Mouse (Mus musculus) layer of hippocampus, adult 8-10 months (tissue): ENCODE data around the gene Eml4. TPM values are rescaled to one million over a fixed set of nuclear protein-coding genes. Genes with fewer than 3 reads are reported as not detected.

Experiments used
- DNase-seq, 2 experiments: peaks; one replicate each; pipeline ENCODE4 v3.0.0; 2022; ENCODE audit warnings: low spot score in 2 of 2
- total RNA-seq, 4 experiments: library from RNA; stranded (reverse); gene quantifications; 2 replicates each; pipeline ENCODE4 v1.2.4; 2022

The Eml4 gene
- total RNA-seq, 4 experiments from 2014 or later, result 23.7 to 25.6 (median 24.3) TPM

DNA sequence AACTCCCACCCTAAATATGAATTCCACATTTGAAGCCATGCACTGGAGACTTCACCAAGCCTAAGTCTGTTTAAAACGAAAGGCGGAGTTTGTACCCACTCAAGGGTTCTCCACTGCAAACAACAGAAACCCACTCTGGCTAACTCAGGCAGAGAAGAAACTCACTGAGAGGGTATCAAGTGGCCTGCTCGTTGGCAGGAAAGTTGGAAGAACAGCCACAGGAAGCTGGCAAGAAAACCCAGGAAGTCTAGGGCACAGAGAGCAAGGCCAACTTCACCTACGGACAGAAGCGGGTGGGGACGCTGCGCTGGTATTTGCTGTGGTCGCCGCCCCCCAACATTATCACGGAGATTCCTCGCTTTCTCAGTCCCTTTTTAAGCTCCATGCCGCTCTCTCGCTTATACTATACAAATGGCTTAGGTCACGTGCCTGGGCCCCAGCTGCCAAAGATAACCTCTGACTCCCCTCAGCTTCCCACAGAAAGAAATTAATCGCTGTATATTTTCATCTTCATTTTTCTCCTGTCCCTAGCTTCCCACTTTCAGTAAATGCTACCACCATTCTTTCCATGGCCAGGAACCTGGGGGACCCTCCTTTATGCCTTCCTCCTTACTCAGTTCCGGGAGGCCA, 9.7 kb upstream of the Eml4 start:
- no peak for DNase-seq

DNA sequence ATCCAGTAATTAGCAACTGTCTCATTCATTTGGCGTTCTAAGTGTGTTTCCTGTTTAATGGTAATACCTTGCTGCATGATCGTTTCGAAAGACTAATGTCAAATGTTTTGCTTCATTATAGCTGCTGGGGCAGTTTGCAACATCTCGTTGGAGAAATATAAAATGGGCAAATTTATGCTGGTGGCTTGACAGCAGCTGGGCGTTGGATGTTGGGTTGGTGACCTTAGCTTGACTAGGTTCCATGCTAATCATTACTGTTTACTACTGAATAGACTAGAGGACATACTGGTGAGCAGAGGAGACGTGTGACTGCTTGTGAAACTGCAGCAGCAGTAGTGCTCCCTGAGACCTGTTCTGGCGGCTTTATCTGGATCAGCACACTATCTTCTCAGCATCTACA, 6.5 kb upstream of the Eml4 start:
- no peak for DNase-seq

DNA sequence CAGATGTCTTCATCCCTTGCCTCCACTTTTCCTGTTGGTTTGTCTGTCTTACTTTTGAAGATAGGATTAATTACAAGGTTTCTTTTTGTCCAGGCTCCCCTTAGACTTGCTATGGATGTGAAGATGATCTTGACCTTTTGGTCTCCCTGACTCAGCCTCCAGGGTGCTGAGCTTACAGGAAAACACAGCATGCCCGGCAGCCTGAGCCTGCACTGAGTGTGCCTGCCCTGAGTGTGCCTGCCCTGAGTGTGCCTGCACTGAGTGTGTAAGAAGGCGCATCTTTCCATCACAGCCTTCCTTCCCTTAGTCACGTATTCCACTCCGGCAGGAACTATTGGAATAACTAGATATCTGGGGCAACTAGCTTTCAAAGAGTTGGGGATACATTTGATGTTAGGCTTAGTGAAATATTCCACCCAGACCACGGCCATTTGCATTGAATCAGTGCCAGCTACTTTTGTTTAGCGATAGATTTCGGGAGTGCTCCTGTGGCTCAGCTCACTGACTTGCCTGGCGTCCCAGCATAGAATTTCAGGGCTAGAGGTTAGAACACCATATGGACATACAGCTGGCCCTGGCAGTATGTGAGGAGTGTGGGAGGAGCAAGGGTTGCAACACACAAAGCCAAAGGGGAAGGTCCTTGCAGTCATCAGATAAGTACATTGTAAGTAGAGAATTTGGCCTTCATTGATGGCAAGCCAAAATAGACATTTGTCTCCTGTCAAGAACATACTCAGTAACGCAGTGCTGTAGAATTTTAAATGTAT, 2.5 kb upstream of the Eml4 start:
- DNase-seq, result no peak

DNA sequence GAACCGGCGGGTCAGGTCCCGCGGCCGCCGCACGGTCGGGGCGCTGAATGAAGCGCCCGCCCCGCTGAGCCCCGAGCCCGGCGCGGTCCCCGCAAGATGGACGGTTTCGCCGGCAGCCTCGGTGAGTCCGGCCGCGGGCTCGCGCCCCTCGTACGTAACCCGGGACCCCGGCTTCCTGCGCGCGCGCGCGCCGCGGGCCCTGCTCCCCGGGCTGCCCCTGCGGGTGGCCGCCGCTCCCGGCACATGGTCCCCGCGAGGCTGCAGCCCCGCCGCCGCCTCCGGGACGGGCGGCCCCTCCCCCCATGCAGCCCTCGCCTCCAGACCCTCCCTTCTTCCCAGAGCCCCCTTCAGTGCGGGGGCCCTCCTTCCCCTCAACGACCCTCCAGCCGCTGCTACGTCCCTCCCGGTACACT, 394 bp downstream of the Eml4 start:
- no peak for DNase-seq

DNA sequence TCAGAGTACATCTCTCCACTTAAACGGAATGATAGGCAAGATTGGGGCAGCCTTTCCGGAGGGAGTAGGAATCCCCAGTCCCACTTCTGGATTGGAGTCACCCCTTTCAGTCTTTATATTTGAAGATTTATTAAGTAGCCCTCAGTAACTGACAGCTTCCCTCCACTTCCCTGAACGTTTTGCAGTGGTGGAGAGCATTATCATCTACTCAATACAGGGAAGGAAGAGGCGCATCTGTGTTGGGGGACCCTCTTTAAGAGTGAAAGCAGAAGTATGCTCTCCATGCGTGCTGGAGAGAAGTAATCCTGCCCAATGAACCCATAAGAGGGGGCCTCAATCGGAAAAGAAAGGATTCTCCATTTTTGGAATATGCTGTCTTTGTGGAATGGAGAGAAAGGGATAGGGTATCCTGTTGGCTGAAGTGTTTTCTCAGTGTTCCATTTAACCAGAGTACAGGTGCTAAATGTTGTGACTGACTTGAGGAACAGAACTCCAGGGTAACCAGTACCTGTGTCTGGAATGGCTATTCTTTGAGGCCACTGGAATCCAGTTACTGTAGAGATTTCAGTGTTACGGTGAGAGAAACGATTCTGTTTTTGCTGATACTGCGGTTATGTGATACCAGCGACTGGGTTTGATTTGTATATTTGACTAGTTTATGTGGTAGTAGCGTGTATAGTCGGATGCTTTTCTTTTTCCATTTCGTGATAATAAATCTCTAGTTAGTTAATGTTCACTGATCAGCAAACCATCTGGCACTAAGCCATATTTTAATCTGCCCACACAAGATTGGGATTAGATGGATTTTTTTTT, 1.1 kb downstream of the Eml4 start:
- no peak for DNase-seq

DNA sequence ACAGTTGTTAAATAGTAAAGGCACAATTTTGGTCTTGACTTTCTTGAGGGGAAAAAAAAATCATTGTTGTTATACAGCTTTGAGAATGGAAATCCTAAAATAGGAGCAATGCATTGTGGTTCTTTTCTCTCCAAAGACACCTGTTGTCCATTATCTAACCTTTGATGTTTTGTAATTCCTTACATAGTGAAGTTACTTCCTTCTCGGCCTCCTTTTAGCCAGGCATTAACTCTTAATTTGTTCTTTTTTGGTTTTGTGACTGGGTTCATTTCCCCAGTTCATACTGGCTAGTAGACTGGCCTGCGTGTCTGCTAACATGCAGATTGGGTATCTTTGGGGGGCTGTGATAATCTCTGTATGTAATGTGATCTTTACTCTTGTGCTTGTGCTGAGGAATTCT, 1.7 kb downstream of the Eml4 start:
- DNase-seq, result no peak

DNA sequence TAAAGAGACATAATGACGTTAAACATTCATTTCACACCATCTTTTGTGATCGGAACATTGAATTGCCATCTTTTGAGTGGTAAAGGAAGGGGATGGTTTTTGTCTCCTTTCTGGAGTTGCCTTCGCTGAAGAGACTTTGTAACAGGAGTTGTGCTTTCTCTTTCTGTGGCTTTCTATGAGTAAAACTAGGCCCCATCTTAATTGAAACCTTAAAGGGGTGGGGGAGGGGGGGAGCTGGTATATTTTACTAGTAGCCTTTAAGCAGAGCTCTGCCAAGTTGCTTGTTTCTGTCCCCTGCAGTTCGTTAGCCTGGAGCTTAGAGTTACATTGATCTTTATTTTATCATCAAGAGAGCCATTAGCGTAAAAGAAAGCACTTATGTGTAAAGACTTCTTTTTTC, 2.3 kb downstream of the Eml4 start:
- DNase-seq, result no peak

DNA sequence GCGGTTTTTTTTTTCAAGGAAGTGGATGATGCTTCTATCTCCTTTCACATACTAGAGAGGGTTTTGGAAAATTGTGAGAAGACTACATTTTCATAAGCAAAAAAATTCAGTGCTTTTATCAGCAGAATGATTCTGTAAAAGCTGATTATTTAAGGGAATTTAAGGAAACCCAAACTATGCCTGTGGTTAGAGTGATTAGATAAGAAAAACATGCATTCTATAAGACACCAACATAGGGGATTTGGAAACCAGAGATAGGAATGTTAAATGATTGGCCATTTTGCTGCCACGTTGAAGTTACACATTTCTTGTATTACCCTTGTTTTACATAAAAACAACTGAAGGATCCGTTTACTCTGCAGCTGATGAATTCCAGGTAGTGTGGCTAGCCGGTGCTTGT, 2.7 kb downstream of the Eml4 start:
- no peak for DNase-seq

DNA sequence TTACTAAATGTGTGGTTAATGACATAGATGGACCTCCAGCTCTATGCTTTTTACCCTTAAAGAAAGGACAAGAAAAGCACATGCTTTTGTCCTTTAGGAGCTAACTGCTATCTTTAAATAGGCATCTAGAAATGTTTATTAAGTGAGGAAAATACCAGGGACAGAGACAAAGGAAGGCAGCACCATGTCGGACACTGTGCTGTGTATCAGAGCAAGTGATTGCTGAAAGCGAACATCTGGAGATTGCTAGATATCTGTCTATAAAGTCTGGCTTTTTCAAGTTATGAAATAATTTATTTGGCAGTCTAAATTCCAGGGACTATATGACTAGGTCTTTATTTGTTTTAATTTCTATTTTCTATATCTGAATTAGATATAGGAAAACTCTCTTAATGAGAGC, 4.8 kb downstream of the Eml4 start:
- DNase-seq, result no peak

DNA sequence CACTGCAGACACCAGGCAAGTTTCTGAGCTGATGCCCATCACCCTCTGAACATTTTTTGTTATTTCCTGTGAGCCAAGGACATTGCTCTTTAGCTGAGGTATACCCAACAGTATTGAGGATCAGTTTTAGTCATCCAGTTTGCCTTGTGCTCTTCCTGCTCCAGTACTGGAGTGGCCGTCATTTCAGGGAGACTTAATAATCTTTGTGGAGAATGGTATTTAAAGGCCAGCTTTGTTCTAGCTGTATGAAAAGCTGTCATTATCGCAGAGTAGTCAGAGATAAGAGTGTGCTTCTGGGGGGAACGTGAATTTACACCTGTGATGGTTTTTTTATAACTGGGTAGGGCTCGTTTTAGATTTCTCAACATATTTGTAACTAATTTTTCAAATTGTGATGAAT, 9.2 kb downstream of the Eml4 start:
- DNase-seq, result no peak

DNA sequence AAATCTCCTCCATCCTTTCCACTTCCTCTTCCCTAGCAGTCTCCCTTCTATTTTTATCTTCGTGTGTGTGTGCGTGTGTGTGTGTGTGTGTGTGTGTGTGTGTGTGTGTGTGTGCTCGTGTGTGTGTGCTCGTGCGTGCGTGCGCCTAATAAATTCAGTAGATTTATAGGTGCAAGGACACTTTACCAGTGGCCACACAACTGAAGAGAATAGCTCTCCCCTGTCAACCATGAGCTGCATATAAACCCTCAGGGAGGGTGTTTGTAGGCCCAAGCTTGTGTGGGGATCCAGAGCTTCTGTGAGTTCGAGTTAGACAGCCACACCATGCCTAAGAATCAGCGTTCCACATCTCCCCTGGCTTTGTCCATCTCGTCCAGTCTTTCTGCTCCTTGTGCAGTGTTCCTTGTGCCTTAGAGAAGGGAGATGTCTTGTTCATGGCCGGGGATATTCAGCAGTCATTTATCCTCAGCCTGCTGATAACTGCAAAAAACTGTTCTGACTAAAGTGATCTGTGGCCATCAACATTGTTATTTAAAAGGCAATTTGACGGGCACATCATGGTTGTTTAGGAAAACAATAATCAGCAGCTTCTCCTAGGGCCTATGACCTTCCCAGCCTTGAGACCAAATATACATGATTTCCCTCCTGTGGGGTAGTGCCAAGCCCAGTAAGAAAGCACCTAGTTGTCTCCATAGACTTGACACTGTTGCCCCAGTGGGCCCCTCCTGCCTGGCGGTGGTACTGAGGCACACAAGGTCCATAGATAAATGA, 10.2 kb downstream of the Eml4 start:
- DNase-seq, result no peak

DNA sequence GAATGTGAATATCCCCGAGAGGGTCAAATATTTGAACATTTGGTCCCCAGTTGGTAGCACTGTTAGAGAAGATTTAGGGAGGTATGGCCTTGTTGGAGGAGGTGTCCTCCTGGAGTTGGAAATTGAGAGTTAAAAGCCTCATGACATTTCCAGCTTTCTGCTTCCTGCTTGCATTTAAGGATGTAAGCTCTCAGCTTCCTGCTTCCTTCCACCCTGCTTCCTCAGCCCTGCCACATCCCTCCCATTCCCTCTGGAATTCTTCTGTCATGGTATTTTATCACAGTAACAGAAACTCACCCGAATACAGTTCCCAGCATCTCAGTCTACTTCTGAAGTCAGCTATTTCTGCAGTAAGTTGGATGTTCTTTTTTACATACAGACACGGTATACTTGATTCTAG, 12.3 kb downstream of the Eml4 start:
- DNase-seq, result no peak

DNA sequence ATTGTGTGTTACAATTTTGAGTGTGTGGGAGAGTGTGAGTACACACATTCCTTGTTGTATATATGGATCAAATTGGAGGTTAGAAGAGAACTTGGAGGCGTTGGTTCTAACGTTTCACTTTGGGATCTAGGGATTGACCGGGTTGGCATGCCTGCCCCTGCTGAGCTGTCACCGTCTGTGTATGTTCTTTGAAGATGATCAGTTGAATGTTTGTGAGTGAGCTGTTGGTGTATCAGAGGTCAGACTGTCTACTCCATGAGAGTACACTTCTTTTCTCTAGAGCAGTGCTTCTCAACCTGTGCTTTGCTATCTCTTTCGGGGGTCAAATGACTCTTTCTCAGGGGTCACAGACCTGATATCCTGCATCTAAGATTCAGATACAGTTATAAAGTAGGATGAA, 13.6 kb downstream of the Eml4 start:
- no peak for DNase-seq

DNA sequence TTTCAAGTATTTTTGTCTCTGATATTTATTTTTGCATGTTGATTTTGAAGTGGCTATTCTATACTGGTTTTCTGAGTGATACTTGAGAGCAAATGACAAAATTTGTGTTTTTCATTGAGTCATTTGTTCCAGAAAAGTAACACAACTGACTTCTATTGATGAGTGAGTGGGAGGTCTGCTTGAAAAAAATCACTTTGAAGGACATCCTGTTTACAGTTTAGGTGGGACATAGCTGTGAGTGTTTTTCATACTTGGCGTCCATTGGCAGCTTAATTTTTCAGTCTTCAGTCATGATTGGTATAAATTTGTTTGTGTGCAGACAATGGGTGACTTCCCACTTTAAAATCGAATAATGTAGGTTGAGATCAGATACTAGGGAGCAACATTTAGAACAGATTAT, 14.4 kb downstream of the Eml4 start:
- DNase-seq, result no peak

DNA sequence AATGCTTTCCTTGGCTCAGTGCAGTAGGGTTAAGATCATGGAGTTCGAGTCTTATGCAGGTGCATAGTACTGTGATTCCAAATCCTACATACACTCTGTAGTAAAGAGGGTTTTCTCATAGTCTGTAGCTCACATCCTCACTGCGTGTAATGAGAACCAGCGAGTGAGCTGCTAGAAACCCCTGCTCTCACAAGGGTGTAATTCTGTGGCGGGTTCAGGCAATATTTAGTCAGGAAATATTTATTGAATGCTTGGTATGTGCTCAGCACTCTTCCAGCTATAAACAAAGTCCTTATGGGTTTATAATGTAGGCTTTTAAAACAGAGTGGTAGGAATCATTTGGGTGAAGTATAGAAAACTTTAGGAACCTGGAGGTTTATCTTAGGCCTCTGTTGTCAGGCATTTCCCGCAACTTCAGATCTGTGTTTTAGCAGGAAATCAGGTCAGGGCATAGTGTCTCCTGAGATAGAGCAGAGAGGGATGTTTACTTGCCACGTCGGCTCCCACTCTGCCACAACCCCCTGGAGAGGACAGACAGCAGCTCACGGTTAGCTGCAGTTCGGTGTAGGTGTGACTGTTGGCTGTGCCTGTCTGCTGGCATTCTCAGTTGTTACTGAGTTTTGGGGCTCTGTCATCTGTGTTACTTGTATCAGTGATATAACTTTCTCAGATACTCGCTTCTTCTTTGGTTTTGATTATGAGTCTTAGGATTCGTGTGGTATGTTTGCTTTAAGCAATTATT, 15.1 kb downstream of the Eml4 start:
- DNase-seq, result no peak

DNA sequence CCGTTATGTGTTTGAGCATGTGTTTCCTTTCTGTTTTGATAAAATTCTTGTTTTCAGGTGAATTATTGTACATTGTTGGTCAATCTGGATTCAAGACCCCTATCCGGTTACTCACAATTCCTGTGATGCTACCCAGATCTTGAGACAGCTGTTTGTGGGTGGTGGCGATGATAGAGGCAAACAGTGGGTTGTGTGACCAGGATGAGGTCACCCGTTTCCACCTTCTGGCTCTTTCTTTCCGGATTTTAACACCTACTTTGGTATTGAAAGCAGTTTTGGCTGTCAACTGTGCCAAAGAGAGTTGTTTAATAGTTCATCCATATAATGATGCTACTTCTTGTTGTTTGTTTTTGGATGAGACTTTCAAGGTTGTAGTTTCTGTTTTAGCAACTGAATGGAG, 16.7 kb downstream of the Eml4 start:
- no peak for DNase-seq

DNA sequence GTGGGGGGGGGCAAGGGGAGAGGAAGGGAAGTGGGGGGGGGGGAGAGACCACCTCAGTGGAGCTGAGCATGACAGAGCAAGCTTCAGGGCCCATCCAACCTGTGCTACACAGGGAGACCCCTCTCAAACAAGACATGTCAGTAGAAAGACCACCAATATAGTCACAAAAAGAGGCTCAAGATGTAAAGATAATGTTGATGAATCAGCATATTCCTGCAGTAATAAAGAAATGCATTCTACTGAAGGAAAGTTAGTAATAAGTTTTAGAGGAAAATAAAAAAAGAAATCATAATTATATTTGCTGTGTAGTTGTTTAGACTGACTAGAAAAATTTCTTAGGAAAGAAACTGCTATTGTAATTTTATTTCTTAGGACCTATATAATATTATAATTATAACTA, 23.4 kb downstream of the Eml4 start:
- DNase-seq, result no peak

DNA sequence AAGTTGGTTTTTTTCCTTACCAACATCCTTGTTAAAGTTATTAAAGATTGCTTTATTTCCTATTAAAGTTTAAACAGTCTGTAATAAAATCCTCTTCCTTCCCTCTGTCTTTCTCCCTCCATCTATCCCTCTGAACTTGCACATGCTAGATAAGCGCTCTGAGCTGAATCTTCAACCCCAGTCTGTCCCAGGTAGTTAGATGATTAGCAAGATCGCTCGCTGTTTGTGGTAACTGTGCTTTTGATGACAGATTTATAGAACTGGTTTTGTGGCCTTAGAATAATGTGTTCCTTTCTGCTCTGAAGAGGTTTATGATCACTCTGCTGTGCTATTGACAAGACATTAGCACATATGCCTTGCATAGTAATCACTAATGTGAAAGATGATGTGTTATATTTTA, 25.1 kb downstream of the Eml4 start:
- DNase-seq, result no peak

DNA sequence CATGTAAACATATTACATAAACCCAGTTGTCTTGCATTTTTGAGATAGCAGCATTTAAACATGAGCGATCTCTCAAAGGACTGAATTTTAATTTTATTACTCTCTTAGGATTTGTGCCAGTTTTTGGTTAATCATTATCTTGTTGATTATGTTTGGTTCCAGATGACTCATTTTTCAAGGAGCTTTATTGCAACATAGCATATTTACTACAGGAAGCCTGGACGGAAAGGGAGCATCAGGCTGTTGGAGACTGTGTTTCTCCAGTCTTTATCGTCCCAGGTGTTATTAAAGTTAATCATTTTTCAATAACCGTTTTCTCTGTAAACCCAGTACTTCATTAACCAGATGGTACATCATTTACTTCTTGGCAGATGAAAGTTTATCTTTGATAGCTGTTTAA, 26.1 kb downstream of the Eml4 start:
- DNase-seq, result no peak

DNA sequence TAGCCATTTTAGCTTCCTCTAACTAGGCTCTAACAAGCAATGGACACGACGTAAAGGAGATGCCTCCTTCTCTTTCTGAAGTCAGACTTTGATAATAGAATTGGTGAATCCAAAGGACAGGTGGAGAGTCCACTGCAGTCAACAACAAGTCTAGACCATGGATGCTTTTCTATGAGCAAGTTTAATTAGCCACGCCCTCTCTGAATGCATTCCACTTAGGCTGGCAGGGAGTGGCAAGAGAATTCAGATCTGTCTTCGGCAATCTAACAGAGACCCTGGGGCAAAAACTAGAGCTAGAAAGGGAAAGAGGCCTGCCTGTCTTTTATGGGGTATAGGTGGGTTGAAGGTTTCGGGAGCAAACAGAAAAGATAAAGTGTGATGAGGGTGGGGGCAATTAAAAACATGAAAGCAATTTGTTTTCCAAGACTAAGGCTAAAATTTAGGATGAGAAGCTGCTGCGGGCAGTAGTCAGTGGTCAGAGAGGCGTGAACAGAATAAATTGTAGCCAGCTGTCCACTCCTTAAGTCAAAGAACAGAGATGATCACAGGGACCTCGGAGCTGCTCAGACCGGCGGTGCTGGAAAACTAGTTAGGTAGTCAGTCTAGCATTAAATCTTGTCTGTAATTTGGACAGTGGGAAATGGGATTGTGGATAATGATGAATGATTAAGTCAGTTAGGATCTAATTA, 27.2 kb downstream of the Eml4 start:
- no peak for DNase-seq

DNA sequence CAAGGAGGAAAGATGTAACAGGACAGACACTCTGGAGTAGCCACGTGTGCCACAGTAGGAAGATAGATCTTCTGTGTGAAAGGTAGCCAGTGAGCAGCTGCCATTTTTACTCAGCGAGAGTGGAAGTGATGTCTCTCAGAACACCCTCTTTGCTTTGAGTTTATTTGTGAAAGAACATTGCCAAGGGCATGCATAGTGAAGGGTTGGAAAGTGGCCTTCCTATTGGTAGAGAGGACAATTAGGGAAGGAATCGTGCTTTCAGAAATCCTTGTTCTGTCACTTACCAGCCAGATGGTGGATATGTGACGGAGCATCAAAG, 27.7 kb downstream of the Eml4 start:
- no peak for DNase-seq
